Mouse (Mus musculus) gastrocnemius, adult 2 months (tissue): ENCODE data around the gene Hpca. TPM values are rescaled to one million over a fixed set of nuclear protein-coding genes. Genes with fewer than 3 reads are reported as not detected.

Experiments used
- DNase-seq: peaks from one replicate; pipeline ENCODE4 v3.0.0; 2022
- H3K27ac ChIP-seq: fragments of 200-600 bp; 2 replicates; pipeline ENCODE4 v1.8.1; 2022; ENCODE audit warnings: mild to moderate bottlenecking
- H3K4me3 ChIP-seq: fragments of 200-600 bp; 2 replicates; pipeline ENCODE4 v1.8.1; 2022; ENCODE audit warnings: mild to moderate bottlenecking, moderate library complexity
- CTCF ChIP-seq: fragments of 200-600 bp; IDR thresholded peaks from 2 replicates; pipeline ENCODE4 v1.8.1; 2022; ENCODE audit warnings: antibody characterized with exemption, mild to moderate bottlenecking, moderate library complexity
- intact Hi-C: fragments of 180-260 bp; cut with DNase I; formaldehyde crosslinking; loops from one replicate; pipeline ENCODE4 v1.15.1; 2025
- total RNA-seq, 2 experiments: library from RNA; stranded (reverse); gene quantifications; 2 replicates each; pipeline ENCODE4 v1.2.3; 2021

Gene Hpca
- total RNA-seq, 2 experiments from 2014 or later, result not detected

GRCm38 (mm10) chr4:129082379-129083115 is 39.3 kb downstream of the Hpca start:
- H3K27ac ChIP-seq, result no peak overlapping the region
- peak; percentile 73 for DNase-seq
- H3K4me3 ChIP-seq, result no peak overlapping the region
- peak; percentile 91 for TF ChIP-seq CTCF
- intact Hi-C loops, result loop anchor here (1.0 kb wide), 1 partner anchor 111 kb away; no protein-coding TSS in a partner anchor

- Histone ChIP-seq H3K27ac (no peak overlapping the region), H3K4me3 (no peak overlapping the region)
- intact Hi-C loops, result loop anchor here (1.0 kb wide), 1 partner anchor 111 kb away; no protein-coding TSS in a partner anchor
- DNase-seq, result no peak
- TF ChIP-seq CTCF, result no peak
Observed at GRCm38 (mm10) chr4:129081939-129082338, 39.9 kb downstream of the Hpca start.

GRCm38 (mm10) chr4:129081512-129081911 is 40.3 kb downstream of the Hpca start:
- Histone ChIP-seq H3K4me3 (no peak overlapping the region), H3K27ac (no peak overlapping the region)
- peak; percentile 24 for DNase-seq
- TF ChIP-seq CTCF, result no peak
- intact Hi-C loops, result no loop called here

GRCm38 (mm10) chr4:129081041-129081440 is 40.8 kb downstream of the Hpca start:
- H3K27ac ChIP-seq, result no peak overlapping the region
- no peak for TF ChIP-seq CTCF
- H3K4me3 ChIP-seq, result no peak overlapping the region
- intact Hi-C loops, result no loop called here
- no peak for DNase-seq

GRCm38 (mm10) chr4:129079126-129079525 is 42.7 kb downstream of the Hpca start:
- TF ChIP-seq CTCF, result no peak
- no peak for DNase-seq
- H3K27ac ChIP-seq, result no peak overlapping the region
- no peak overlapping the region for H3K4me3 ChIP-seq
- intact Hi-C loops, result no loop called here

GRCm38 (mm10) chr4:129068848-129069247 is 53.0 kb downstream of the Hpca start:
- intact Hi-C loops, result no loop called here
- Histone ChIP-seq H3K27ac (no peak overlapping the region), H3K4me3 (no peak overlapping the region)
- TF ChIP-seq CTCF, result no peak
- no peak for DNase-seq

- TF ChIP-seq CTCF, result no peak
- DNase-seq, result no peak
- intact Hi-C loops, result no loop called here
- H3K27ac ChIP-seq, result peak overlapping the region; percentile 21
- H3K4me3 ChIP-seq, result no peak overlapping the region
Observed at GRCm38 (mm10) chr4:129067638-129068415, 54.0 kb downstream of the Hpca start.

- intact Hi-C loops, result no loop called here
- no peak for DNase-seq
- no peak for TF ChIP-seq CTCF
- Histone ChIP-seq H3K27ac (no peak overlapping the region), H3K4me3 (no peak overlapping the region)
Observed at GRCm38 (mm10) chr4:129065688-129066236, 56.1 kb downstream of the Hpca start.

GRCm38 (mm10) chr4:129062281-129063075 is 59.4 kb downstream of the Hpca start:
- intact Hi-C loops, result no loop called here
- TF ChIP-seq CTCF, result no peak
- DNase-seq, result no peak

More at GRCm38 (mm10) chr4:129062281-129063075, 59.4 kb downstream of the Hpca start:
- H3K27ac ChIP-seq, result no peak overlapping the region
- no peak overlapping the region for H3K4me3 ChIP-seq

Other genes with a start within 250 kb of the Hpca start
- gene Trim62, start 238.5 kb downstream of the Hpca start, total RNA-seq, result under 1 TPM; 0.50 to 0.74 TPM
- 1 to 10 TPM; 1.2 to 2.2 TPM for gene Azin2, start 159.6 kb downstream of the Hpca start, total RNA-seq
- gene Ak2, start 130.1 kb downstream of the Hpca start, total RNA-seq, result 10 to 100 TPM; 27.8 to 31.3 TPM
- 10 to 100 TPM; 22.0 to 24.0 TPM for gene Rnf19b, start 63.8 kb downstream of the Hpca start, total RNA-seq
- gene Tmem54, start 16.5 kb downstream of the Hpca start, total RNA-seq, result not detected
- gene Fndc5, start 15.0 kb upstream of the Hpca start, total RNA-seq, result 100 to 1,000 TPM in 1 of 2 experiments, 10 to 100 TPM in 1; 52.1 to 132 TPM
- 1 to 10 TPM; 4.7 to 4.9 TPM for gene S100pbp, start 67.7 kb upstream of the Hpca start, total RNA-seq
- 10 to 100 TPM; 39.8 to 43.0 TPM for gene Yars, start 67.7 kb upstream of the Hpca start, total RNA-seq
- 1 to 10 TPM; 2.0 to 2.1 TPM for gene C77080, start 139.4 kb upstream of the Hpca start, total RNA-seq
- 10 to 100 TPM; 39.9 to 46.5 TPM for gene Sync, start 165.6 kb upstream of the Hpca start, total RNA-seq
- 10 to 100 TPM; 38.5 to 46.9 TPM for gene Rbbp4, start 213.3 kb upstream of the Hpca start, total RNA-seq
- gene Zbtb8os, start 213.7 kb upstream of the Hpca start, total RNA-seq, result 10 to 100 TPM; 24.8 to 28.9 TPM